Mouse (Mus musculus) heart, postnatal 4 days (tissue): ENCODE measurements at regions not wholly inside any gene's neighbourhood (a gene's known extent, or its start where the extent isn't known, plus 50 kb on each side); places are given as distances from the start of the nearest gene placed in this dataset.

Source experiments
- DNase-seq: peaks from one replicate; pipeline ENCODE4 v3.0.0; 2021

DNA sequence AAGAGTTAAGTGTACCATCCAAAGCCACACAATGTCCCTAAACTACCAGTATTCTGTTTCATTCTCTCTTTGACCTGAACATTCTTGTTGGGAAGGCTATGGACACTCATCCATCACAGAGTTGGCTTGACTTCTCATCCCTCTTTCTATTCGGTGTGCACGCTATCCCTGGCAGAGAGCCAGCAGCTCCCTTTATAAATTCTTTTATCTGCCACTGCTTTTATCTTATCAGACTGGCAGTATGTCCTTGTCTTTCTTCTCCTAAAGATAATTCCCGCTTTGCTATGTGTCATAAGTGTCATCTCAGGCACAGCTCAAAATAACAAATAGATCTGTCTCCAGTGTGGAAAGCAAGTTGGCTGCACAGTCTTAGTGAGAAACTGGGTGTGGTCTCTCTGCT, 106.6 kb upstream of the Lipc start:
- DNase-seq = no peak

DNA sequence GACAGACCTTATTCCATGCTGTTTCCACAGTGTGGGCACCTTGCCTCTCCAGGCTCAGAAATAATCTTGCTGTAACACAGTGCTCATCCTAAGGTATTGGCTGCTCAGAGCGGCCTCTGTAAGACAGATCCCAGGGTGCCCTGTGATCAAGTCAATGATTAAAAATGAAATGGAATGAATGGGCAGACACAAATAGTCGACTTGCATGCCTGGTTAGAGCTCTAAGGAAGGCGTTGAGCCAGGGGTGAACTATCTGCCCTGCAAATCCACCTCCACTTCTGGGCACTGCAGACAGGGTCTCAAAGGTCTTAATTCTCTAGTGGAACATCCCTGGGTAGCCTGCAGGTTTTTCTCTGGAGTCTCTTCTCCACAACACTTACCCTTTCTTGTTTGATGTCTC, 104.8 kb upstream of the Lipc start:
- DNase-seq = no peak

DNA sequence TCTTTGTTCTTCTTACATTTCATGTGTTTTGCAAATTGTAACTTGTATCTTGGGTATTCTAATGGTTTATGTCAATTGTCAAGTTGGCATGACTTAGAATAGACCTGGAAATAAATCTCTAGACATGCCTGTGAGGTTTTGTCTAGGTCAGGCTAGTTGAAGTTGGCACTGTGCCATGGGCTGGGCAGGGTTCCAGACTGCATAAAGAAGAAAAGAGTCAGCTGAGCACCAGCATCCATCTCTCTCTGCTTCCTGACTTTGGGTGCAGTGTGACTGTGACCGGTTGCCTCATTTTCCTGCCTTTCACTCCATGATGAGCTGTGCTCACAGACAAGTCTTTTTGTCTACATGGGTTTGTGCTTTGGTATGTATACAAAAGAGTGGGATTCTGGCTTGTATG, 91.9 kb upstream of the Lipc start:
- DNase-seq = peak; percentile 75

DNA sequence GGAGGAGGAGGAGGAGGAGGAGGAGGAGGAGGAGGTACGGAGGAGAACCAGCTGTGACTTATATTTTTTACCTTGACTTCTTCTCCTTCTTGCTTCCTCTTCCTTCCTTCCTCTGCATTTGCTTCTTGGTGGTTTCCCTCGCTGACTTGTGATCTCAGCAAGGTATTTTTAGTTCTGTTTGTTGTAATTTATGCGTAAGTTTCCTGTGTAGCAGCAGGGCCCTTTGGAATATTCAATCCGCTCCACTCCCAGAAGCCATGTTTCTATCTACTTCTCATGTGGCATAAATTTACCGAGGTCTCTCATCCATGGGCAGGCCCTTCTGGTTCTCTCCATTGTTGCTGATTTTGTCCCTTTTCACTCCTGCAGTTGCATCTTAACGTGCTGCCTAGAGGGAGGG, 83.3 kb upstream of the Lipc start:
- DNase-seq = no peak

DNA sequence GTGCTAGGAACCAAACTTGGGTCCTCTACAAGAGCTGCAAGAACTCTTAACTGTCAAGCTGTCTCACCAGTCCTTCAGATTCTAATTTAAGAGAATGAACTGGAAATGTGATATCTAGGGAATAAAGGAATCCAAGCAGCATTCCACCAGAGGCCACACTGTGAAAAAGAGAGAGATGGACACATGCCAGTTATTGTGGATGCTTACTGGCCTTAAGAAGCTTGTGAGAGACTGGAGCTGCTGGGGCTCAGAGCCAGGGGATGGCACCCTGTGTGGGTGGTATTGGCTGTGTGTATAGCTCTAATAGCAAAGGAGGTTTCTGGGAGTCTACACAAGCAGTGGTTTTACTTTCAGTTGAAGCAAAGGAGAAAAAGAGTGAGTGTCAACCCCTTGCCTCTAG, 80.1 kb upstream of the Lipc start:
- no peak for DNase-seq

DNA sequence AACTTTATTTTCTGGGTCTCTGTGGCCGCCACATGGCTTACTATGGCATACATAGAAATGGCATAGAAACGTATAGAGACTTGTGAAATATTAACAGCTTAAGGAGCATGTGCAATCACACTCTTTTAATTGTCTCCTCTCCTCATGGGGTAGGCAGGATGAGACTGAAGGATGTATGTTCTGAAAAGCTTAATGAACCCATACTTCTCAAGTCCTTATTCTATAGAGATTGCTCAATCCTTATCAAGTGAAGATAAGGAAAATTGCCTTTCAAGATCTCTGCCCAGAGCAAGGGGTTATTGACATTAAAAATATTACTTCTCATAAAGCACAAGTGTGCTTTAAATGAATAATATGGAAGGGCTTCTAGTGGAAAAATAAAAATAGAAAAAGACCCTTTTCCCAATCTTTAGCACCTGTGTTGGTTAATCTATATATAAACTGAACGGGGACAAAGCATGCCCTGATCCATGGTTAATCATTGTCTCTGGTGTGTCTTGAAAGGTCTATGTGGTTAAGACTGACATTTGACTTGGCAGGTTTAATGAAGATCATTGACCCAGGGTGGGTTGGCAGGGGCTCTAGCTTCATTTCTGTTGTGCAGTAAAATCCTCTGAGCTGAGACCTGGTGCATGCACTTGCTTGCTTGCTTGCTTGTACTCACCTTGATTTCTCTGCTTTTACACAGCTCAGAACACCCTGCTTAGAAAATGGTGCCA, 78.3 kb upstream of the Lipc start:
- DNase-seq = no peak

DNA sequence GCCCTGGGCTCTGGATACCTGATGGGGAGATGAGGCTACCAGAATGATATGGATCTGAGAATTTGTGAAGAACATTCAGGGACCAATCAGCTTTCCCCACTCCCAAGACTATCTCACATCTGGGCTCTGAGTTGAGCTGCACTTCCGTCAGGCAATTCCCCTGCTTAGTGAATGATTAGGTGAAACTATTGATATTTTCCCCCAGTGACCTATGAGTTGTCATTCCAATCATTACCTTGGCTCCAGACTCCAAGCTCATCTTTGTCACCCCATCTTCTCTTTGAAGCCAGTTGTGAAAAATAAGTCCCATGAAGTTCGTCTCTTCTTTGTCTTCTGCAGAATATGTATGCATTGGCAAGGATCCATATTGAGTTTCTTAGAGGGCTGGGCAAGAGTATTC, 76.1 kb upstream of the Lipc start:
- DNase-seq = no peak

DNA sequence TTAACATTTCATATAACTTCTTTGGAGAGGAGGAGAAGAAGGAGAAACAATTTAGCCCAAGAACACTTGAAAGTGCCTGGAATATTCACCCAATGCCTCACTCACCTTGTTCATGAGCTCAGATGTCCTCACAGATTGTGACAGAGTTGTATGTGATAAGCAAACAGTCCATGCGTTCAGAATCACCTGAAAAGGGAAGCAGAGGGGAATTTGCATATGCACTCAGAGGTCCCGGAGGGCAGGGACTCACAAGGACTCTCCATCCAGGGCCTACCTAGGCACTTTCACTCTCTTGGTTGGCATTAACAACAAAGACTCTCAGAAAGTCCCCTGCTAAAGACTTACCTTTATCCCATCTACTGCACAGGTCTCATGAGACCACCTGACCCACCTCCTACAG, 75.6 kb upstream of the Lipc start:
- DNase-seq = no peak

DNA sequence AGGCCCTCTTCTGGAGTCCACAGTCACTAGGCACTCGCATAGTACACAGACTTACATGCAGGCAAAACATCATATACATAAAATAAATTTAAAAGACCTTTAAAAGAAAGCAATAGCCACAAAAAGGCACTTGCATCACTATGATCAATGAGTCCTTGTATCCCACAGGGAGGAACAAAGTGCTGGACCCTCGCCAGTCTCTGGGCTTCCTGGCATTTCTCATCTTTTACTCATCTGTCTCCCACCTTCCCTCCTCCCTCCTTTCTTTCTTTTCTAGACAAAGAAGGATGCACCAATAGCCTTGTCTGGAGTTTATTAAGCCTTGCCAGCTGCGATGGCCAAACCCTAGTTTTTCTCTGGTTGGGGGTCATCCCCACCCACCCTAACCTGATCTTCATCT, 73.2 kb upstream of the Lipc start:
- DNase-seq = no peak

DNA sequence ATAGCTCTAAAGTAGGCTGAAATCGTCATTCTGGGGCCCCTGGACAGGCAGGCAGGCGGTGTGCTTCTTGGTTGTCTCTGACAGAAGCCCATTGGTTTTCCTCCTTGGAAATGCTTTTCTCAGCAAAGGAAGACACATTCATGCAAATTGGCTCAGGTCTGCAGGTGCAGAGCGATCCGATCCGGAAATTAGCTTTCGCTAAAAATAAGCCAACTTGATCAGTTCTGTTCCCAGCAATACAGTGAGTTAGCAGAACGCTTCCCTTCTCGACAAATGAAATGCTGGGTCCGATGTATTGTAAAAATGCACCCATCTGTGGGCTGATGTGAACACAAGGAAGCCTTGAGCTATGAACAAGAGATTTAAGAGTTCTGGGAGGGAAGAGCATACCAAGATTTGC, 66.2 kb upstream of the Lipc start:
- DNase-seq = no peak

DNA sequence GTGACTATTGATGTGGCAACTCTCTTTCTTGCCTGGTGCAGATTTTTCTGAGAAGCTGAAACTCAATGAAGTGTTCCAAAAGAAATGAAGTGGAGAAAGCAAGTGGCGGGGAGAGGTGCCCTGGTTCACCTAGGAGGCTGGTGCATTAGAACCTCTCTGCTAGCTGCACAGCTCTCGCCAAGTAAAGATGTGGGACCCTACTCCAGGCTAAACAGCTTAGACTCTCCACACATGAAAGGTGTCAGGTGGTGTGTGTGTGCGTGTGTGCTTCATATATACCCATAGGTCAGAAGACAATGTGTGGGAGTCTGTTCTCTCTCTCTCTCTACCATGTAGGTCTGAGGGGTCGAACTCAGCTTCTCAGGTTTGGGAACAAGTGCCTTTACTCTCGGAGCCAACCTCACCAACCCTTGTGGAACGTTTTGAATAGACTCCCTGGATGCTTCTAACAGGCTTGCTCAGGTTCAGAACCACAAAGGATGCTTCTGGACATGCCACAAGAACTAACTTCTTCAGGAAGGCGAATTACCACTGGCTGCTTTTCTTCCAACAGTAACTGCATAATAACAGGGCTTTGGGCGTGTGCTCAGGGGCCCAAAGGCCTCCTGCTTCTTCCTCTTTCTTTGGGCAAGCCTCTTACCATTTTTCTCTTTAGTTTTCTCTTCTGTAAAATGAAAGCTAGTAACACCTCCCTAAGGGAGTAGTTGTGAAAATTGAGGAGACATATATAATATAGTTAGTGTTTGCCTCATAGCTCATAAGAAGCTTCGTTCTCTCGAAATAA, 65.6 kb upstream of the Lipc start:
- DNase-seq = no peak

DNA sequence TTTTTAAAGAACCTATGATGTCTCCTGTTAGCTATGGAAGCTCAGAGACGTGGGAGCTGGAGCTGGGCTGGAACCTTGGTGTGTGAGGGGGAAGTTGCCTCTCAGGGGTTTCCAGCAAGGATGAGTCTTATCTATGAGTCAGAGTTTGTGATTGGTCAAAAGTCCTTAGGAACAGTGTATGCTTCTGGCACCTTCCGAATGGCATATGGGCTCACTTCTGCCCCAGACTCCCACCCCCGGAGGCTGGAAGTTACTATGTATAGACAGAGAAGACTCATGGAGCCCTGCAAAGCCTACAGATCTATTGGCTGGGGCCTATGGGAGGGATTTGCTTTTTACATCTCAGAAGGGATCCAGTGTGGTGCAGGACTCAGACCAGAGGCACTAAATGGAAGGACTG, 63.9 kb upstream of the Lipc start:
- DNase-seq = no peak

DNA sequence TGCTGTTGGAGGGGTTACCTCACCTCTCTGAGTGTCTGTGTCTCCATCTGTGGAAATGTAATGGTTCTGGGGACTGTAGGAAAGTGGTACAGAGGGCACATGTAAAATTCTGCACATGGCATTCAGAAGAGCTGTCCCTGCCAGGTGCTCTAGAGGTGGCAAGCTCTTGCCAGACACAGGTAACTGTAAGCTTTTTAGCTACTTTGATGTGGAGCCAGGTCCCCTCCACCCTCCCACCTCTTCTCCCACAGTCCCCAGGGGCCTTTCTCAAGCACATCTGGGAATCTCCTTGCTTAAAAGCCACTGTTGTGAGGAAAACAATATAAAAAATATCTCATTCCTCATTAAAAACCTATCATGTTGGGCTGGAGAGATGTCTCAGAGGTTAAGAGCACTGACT, 63.4 kb upstream of the Lipc start:
- no peak for DNase-seq

DNA sequence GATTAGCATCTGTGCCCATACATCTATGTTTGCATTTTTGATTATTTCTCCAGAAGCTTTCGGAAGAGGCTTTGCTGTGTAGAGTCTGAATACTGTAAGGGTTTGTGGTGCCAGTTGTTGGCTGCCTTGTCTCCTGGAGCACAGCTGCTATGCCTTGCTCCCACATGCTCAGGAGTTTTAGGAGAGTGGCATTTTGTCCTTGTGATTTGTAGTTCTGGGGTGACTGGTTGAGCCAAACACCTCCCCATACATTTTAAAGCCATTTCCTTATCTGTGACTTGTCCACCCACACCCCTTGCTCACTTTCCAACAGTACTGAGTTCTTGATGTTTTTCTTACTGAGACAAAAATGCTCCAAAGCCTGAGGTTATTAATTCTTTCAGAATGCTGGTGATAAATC, 60.4 kb upstream of the Lipc start:
- no peak for DNase-seq

DNA sequence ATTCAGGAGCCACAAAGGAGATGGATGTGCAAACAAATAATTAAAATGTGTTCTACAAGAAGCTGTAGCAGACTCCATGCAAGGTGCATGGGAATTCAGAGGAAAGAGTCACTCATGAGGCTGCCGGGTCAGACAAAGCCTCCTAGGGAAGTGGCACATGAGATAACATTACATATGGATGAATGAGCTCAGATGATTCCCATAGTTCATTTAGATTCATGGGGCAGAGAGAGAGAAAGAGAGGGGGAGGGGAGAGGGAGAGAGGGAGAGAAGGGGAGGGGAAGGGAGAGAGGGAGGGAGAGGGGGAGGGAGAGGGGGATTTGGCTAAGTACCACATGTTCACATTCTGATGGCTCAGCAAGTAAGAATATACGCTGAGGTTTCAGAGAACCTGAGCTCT, 52.6 kb upstream of the Lipc start:
- no peak for DNase-seq
